Mouse (Mus musculus) MN1 (cell line): ENCODE results near the gene Cadps.
"Not testable (repeated sequence)": the region's sequence is repeated elsewhere in the genome, so short reads cannot be mapped to it uniquely, and the experiment has no call there.

ENCODE experiments used
- DNase-seq: peaks from one replicate; pipeline ENCODE4 v3.0.0-alpha.2; 2016; ENCODE audit warnings: low spot score

Cadps gene

GRCm38 (mm10) chr14:12591829-12592228 lies 231.1 kb downstream of the Cadps start:
- DNase-seq, result no peak

- no peak for DNase-seq
These were observed 239.3 kb downstream of the Cadps start for GRCm38 (mm10) chr14:12583536-12583935.

DNA sequence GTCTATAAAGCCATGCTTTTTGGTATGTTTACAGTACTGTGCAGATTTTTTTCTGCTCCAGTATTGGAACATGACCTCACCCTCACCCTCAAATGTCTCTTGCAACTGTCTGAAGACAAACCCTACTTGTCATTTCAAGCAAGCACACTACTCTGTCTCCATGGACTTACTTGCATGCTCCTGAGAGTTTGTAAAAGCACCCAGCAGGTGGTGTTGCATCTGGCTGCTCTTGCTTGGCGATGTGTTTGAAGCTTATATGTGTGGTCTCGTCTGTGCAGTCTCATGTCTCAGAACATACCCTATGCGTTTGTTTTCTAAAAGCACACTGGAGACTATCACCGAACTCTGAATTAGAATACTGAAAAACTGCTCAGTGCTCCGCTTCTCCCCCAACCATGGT lies 241.2 kb downstream of the Cadps start:
- no peak for DNase-seq

DNA sequence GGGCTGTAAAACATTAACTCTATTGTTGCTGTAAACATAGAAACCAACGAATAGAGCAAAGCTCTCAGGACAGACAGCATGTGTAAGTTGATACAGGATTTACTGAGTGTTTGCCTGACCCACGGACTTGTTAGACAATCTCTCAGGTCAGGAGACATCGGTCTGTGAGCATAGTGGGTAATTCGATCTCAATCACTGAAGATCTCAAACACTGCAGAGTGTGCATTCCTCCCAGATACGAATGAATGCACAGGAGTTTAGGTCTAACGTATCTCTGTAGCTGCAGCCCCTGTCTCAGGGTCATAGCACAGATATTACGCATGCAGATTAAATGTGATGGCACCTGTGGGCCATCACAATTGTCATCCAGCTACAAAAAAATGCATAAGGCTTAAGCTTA lies 242.1 kb downstream of the Cadps start:
- DNase-seq, result no peak

GRCm38 (mm10) chr14:12578156-12578555 lies 244.7 kb downstream of the Cadps start:
- DNase-seq, result no peak

GRCm38 (mm10) chr14:12577475-12578140 lies 245.3 kb downstream of the Cadps start:
- no peak for DNase-seq

DNA sequence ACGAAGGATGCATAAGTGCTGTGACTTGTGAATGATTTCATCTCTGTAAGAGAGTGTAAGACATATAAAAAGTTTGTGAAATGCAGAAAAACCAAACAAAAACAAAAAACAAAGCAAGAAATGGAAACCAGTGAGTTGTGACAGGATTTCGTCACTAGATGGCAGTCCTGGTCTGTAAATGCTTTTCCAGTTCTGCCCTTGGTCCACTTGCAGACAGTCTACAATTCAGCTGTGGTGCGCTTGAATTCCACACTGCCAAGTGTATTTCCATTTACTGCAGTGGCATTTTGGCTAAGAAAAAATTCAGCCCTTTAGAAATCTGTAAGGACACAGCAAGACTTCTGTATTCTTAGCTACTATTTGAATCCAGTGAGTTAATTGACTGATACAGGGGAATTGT lies 247.8 kb downstream of the Cadps start:
- peak; percentile 45 for DNase-seq

DNA sequence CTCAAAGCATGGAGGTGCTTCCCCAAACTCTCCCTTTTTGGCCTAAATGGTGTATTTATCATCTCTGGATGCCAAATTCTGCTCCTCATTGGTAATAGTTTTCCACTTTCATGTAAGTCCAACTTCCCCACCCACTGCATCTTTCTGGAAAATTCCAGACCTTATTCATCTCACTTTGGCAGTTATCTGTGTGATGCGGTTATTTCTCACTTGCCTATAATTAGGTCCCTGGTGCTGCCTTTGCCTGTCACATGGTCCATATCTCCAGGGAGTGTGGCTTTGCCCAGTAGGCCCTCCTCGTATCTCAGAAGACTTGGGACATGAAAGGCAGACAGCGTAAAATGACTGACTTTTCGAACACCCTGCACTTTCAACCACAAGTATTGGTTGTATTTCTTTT lies 248.5 kb downstream of the Cadps start:
- no peak for DNase-seq

DNA sequence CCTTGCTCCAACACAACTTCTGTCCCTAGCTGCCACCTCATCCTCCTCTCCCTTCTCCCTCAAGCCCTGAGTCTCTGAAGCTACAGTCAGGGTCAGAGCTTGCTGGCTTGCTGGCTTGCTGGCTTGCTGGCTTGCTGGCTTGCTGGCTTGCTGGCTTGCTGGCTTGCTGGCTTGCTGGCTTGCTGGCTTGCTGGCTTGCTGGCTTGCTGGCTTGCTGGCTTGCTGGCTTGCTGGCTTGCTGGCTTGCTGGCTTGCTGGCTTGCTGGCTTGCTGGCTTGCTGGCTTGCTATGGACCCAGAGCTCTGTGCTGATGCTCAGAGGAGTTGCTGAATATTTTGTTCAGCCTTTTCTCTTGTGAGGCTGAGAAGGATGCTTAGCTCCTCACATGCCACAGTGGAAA lies 261.1 kb downstream of the Cadps start:
- not testable (repeated sequence) for DNase-seq

DNA sequence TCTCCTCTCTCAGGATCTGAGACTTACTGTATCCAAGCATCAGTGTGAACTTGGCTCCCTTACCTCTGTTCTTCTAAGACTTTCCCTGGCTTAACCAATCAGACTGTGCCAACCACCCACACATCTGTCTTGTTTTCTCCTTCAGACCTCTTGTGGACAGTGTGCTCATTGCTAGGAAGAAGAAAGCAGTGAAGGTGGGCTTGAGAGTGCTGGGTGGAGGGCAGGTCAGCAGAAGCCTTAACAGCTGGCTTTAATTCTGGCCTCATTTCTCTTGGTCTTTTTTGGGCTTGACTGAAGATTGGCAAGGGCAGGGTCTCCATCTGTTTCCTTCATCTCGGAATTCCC lies 262.7 kb downstream of the Cadps start:
- no peak for DNase-seq

GRCm38 (mm10) chr14:12559574-12560232 lies 263.2 kb downstream of the Cadps start:
- no peak for DNase-seq

- no peak for DNase-seq
These were observed 263.8 kb downstream of the Cadps start for GRCm38 (mm10) chr14:12558920-12559573.

DNA sequence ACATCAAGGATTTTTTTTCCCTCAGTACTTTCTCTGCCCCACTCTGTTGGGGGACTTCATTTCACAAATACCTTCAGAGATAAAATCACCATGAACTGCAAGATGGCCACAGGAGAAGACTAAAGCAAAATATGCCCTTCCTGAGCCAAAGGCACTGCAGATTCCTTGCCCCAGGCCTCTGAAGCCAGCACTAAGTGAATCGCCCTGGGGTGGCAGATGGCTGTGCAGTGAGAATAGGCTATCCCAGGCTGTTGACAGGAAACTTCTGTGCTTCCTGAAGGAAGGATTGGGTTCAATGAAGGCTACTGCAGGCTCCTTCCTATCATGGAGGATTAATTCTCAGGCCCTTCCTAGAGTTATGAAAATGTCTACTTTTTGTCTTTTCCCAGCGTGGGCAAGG lies 268.4 kb downstream of the Cadps start:
- DNase-seq, result no peak

DNA sequence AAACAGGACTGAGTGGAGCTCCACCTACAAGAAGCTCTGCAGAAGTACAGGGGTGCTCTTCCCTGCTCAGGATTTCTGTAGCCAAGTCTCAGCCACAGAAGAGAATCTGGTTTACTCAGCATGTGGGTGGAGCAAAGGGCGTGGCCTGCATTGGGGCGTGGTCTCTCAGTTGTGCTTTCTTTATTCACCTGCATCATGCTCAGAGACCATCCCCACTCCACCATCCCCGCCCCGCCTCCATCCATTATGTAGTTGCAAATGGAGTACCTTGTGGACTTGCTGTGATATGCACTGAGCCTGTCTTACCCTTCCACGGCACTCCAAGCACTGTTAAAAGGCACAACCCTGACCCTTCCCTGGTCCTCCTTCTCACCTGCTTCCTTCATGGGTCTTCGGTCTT lies 271.5 kb downstream of the Cadps start:
- no peak for DNase-seq

DNA sequence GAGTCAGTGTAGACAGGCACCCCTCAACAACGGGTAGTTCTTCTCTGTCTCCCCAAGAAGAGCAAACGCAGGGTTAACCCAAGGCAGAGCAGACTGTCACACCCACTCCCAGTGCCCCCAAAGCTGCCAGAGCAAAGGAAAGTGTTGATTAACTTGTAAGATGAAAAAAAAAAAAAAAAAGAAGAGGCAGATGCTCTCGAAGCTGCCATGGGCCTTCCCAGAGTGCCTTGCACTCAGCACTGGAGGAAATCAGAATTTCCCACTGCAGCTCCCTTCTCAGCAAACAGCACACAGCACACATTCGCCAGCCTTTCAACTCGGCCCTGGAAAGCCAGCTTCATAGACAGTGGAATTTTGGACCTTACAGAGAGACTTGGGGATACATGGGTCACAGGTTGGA lies 271.9 kb downstream of the Cadps start:
- no peak for DNase-seq

GRCm38 (mm10) chr14:12549290-12549689 lies 273.6 kb downstream of the Cadps start:
- peak; percentile 11 for DNase-seq

DNA sequence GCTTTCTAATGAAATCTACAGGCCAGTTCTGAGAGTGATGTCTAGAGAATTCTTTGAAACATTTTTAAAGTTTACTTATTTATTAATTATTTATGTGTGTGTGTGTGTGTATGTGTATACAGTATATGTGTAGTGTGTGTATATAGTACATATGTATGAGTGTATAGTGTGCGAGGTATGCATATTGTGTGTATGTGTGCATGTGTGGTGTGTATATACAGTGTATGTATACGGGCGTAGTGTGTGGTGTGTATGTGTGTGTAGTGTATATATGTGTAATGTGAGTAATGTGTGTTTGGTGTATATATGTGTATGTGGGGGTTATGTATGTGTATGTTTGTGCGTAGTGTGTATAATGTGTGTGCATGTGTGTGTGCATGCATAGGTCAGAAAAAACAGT lies 275.4 kb downstream of the Cadps start:
- no peak for DNase-seq

- no peak for DNase-seq
These were observed 281.1 kb downstream of the Cadps start for GRCm38 (mm10) chr14:12541733-12542132.

DNA sequence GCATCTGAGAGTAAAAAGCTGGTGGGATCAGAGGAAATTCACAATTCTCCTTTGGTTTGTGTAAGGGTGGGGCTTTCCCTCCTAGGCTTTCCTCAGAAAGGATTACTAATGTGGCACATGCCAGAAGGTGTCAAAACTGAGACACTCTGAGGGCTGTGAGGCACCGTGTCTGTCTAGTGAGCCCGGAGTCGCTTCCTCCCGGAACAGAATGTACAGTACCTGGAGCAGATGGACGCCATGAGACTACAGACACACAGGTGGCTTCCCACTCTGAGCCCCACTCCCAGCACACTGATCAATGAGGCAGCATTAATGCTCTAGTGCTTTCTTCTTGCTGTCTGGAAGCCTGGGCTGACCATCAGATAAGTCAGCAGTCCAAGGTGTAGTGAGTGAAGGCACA lies 283.8 kb downstream of the Cadps start:
- DNase-seq, result no peak

- DNase-seq, result peak; percentile 24
These were observed 291.8 kb downstream of the Cadps start for GRCm38 (mm10) chr14:12531101-12531500.

- no peak for DNase-seq
These were observed 292.3 kb downstream of the Cadps start for GRCm38 (mm10) chr14:12530554-12530953.

DNA sequence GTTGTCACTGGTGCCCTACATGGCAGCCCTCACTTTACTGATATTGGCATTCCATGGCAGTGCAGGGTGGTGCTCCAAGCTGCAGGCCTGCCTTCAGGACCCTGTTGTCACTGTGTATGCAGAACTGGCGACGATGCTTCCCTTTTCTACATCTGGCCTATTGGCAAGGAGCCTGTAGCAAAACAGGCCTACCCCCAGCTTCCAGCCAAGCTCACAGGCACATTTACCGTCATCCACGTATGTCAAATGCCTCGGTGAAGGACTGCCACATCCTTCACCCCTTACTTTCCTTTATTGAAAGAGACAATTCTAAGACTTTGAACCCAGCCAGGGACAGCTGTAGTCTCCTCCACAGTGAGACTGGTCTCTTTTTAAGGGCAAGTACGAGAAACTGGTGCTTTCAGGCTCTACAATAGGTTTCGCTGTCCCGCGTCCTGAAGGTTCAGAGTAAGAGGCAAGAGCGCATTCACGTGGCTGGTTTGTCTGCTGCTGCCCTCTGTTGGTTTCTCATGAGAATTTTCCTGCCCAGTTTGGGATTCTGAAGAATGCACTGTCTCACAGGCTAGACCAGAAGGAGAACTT lies 292.8 kb downstream of the Cadps start:
- peak; percentile 14 for DNase-seq

- DNase-seq, result no peak
These were observed 295.6 kb downstream of the Cadps start for GRCm38 (mm10) chr14:12527296-12527695.
